Mouse (Mus musculus) CH12.LX (cell line): ENCODE results near the gene Enpp1. TPM values are rescaled to one million over a fixed set of nuclear protein-coding genes. Genes with fewer than 3 reads are reported as not detected.

ENCODE experiments used
- DNase-seq: peaks from one replicate; pipeline ENCODE4 v3.0.0-alpha.2; 2013; ENCODE audit errors: extremely low read depth
- H3K27ac ChIP-seq: 2 replicates; pipeline ENCODE4 v1.5.1; 2012; ENCODE audit warnings: low read depth, mild to moderate bottlenecking, control low read depth, moderate library complexity; ENCODE audit not compliant: insufficient read depth
- H3K27me3 ChIP-seq: replicated peaks from 2 replicates; pipeline ENCODE3; 2012; ENCODE audit warnings: inconsistent platforms
- H3K36me3 ChIP-seq, 2 experiments: replicated peaks in 1 of 2; 2 replicates each; pipeline versions ENCODE3 to v1.6.1; 2012; ENCODE audit warnings: inconsistent platforms in 1 of 2, low read length in 1 of 2, mild to moderate bottlenecking in 1 of 2, mixed read lengths in 1 of 2, moderate library complexity in 1 of 2; ENCODE audit not compliant: control insufficient read depth in 1 of 2, insufficient read depth in 1 of 2
- H3K4me1 ChIP-seq, 2 experiments: 2 replicates each; pipeline ENCODE4 v1.6.1; 2012; ENCODE audit warnings: inconsistent platforms in 1 of 2, moderate library complexity in 1 of 2; ENCODE audit not compliant: insufficient read depth in 2 of 2, control insufficient read depth in 1 of 2
- H3K4me2 ChIP-seq: 2 replicates; pipeline ENCODE4 v1.6.1; 2012; ENCODE audit warnings: low read depth, mild to moderate bottlenecking, control low read depth; ENCODE audit not compliant: poor library complexity, insufficient read depth, severe bottlenecking
- H3K4me3 ChIP-seq, 3 experiments: fragments of 150-350 bp in 1 of 3; sonication (generic) in 1 of 3; replicated peaks in 1 of 3; 2 replicates each; pipeline versions ENCODE3 to v1.5.1; 2011 to 2012; ENCODE audit warnings: low read depth in 2 of 3, low read length in 2 of 3, mild to moderate bottlenecking in 2 of 3, moderate library complexity in 2 of 3, control low read depth in 1 of 3, improper control_type of control experiment in 1 of 3, inconsistent platforms in 1 of 3, mixed read lengths in 1 of 3; ENCODE audit not compliant: poor library complexity in 1 of 3
- H3K79me2 ChIP-seq: replicated peaks from 2 replicates; pipeline ENCODE4 v1.6.1; 2012; ENCODE audit warnings: mild to moderate bottlenecking, moderate library complexity; ENCODE audit not compliant: control insufficient read depth, poor library complexity, insufficient read depth, severe bottlenecking; ENCODE audit errors: extremely low read depth
- H3K9ac ChIP-seq: 2 replicates; pipeline ENCODE4 v1.6.1; 2012; ENCODE audit warnings: low read depth, mild to moderate bottlenecking, control low read depth, moderate library complexity; ENCODE audit not compliant: insufficient read depth
- H3K9me3 ChIP-seq: replicated peaks from 2 replicates; pipeline ENCODE3; 2012; ENCODE audit warnings: low read length, inconsistent platforms, mixed read lengths
- CHD1 ChIP-seq: IDR thresholded peaks from 2 replicates; pipeline ENCODE4 v1.6.1; 2012; ENCODE audit warnings: low read depth, low read length, improper control_type of control experiment, inconsistent platforms
- E2F4 ChIP-seq: IDR thresholded peaks from 2 replicates; pipeline ENCODE4 v1.6.1; 2011; ENCODE audit warnings: low read depth, low read length, improper control_type of control experiment; ENCODE audit not compliant: insufficient replicate concordance
- ETS1 ChIP-seq: conservative IDR thresholded peaks from 2 replicates; pipeline ENCODE4 v1.6.1; 2012; ENCODE audit warnings: low read depth, mild to moderate bottlenecking, inconsistent platforms, low read length, improper control_type of control experiment, moderate library complexity
- GABPA ChIP-seq: IDR thresholded peaks from 2 replicates; pipeline ENCODE4 v1.6.1; 2012; ENCODE audit warnings: low read depth, low read length, improper control_type of control experiment, inconsistent platforms; ENCODE audit not compliant: insufficient replicate concordance
- IRF4 ChIP-seq: IDR thresholded peaks from 2 replicates; pipeline ENCODE4 v1.6.1; 2014; ENCODE audit warnings: low read depth, mild to moderate bottlenecking, inconsistent platforms, low read length, improper control_type of control experiment
- JUND ChIP-seq: conservative IDR thresholded peaks from 2 replicates; pipeline ENCODE4 v1.6.1; 2011; ENCODE audit warnings: low read depth, low read length, improper control_type of control experiment
- MAZ ChIP-seq: IDR thresholded peaks from 2 replicates; pipeline ENCODE4 v1.6.1; 2012; ENCODE audit warnings: low read depth, mild to moderate bottlenecking, inconsistent platforms, low read length, improper control_type of control experiment, moderate library complexity
- MEF2A ChIP-seq: IDR thresholded peaks from 2 replicates; pipeline ENCODE4 v1.6.1; 2014; ENCODE audit warnings: low read depth, mild to moderate bottlenecking, inconsistent platforms, low read length, improper control_type of control experiment, borderline replicate concordance
- NELFE ChIP-seq: IDR thresholded peaks from 2 replicates; pipeline ENCODE4 v1.6.1; 2011; ENCODE audit warnings: low read depth, low read length, improper control_type of control experiment
- PAX5 ChIP-seq: IDR thresholded peaks from 2 replicates; pipeline ENCODE4 v1.6.1; 2012; ENCODE audit warnings: low read length, inconsistent platforms, mixed read lengths
- POLR2AphosphoS2 ChIP-seq: IDR thresholded peaks from 2 replicates; pipeline ENCODE4 v1.6.1; 2011; ENCODE audit warnings: low read depth, low read length, improper control_type of control experiment
- RAD21 ChIP-seq: IDR thresholded peaks from 2 replicates; pipeline ENCODE4 v1.6.1; 2011; ENCODE audit warnings: low read depth, mild to moderate bottlenecking, low read length, improper control_type of control experiment, moderate library complexity
- RCOR1 ChIP-seq: conservative IDR thresholded peaks from 2 replicates; pipeline ENCODE4 v1.6.1; 2012; ENCODE audit warnings: low read depth, mild to moderate bottlenecking, inconsistent platforms, low read length, improper control_type of control experiment
- SIN3A ChIP-seq: IDR thresholded peaks from 2 replicates; pipeline ENCODE4 v1.6.1; 2012; ENCODE audit warnings: low read length, improper control_type of control experiment, inconsistent platforms
- TBP ChIP-seq: conservative IDR thresholded peaks from 2 replicates; pipeline ENCODE4 v1.6.1; 2011; ENCODE audit warnings: low read depth, low read length, improper control_type of control experiment
- USF1 ChIP-seq: IDR thresholded peaks from 2 replicates; pipeline ENCODE4 v1.6.1; 2014; ENCODE audit warnings: low read depth, mild to moderate bottlenecking, inconsistent platforms, low read length, improper control_type of control experiment
- USF2 ChIP-seq: conservative IDR thresholded peaks from 2 replicates; pipeline ENCODE4 v1.6.1; 2011; ENCODE audit warnings: low read depth, low read length, improper control_type of control experiment
- ZMIZ1 ChIP-seq: IDR thresholded peaks from 2 replicates; pipeline ENCODE4 v1.6.1; 2012; ENCODE audit warnings: low read depth, mild to moderate bottlenecking, inconsistent platforms, low read length, improper control_type of control experiment
- ZNF384 ChIP-seq: IDR thresholded peaks from 2 replicates; pipeline ENCODE4 v1.6.1; 2012; ENCODE audit warnings: low read depth, low read length, improper control_type of control experiment, inconsistent platforms
- dilution Hi-C: fragments of 300-500 bp; cut with MboI; formaldehyde crosslinking; loops from 2 replicates; pipeline ENCODE4 v1.14.3; 2020; ENCODE audit warnings: low sequenced_read_pairs; ENCODE audit not compliant: extremely low pct_unique_long_range_greater_than_20kb, extremely low pct_ligation_motif_present
- in situ Hi-C: fragments of 300-500 bp; cut with MboI; formaldehyde crosslinking; loops from 3 replicates; pipeline ENCODE4 v1.14.3; 2019; ENCODE audit warnings: low sequenced_read_pairs, low pct_ligation_motif_present, low pct_unique_long_range_greater_than_20kb, mixed read lengths
- polyA plus RNA-seq: library from polyadenylated mRNA; unstranded; fragments of >175 nt; gene quantifications from 2 replicates; pipeline ENCODE4 v1.2.1, GENCODE M21; 2012; ENCODE audit warnings: low read depth; ENCODE audit not compliant: insufficient read length
- total RNA-seq, 2 experiments: library from RNA; depleted of rRNA; stranded (reverse); fragments of 300-350 nt in 1 of 2; fragments of >200 nt in 1 of 2; gene quantifications; 2 replicates each; pipeline ENCODE4 v1.2.3; 2012 to 2014

Gene Enpp1
- total and polyA plus RNA-seq, 3 experiments: 0.58 to 2.8 (median 0.87) TPM

DNA sequence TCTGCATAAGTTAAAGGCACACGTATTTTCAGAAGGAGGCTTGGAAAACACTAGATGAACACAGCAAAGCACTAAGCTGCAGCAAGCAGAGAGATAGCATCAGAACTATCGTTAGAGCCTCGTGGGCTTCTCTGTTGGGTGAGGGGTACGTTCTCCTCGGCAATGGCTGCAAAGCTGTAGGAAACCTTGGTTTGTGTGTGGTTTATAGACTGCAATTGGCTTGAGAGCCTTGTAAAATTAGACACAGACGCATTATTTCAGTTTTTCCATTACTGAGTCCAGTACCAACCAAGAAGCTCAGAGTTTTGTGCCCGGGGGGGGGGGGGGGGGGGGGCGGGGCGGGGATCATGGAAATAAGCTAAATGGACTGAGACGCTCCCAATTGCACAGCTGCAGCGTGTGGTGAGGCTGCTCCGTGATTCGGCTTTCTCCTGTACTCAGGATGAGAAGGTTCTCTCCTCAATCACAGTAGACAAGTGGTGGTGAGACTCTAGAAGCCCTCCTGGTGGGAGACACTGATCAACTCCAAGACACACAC lies 31.1 kb upstream of the Enpp1 start:
- peak; percentile 16 for DNase-seq
- Histone ChIP-seq H3K27me3 (no peaks in the 10 kb centered on the region), H3K9ac (no peak overlapping the region), H3K4me2 (peak overlapping the region; percentile 98), H3K27ac (no peak overlapping the region), H3K4me3 (peak overlapping the region in 2 of 3 experiments; percentile 17 to 44), H3K36me3 (no peaks in the 10 kb centered on the region), H3K9me3 (no peaks in the 10 kb centered on the region), H3K4me1 (peaks cover 0 to 7% of the 10 kb centered on the region in 2 experiments; a peak in 2 of 4 replicates), H3K79me2 (no peaks in the 10 kb centered on the region)
- 0 out of 2 replicates have a peak, but pooled peaks have one; percentile 37 for TF ChIP-seq SIN3A
- 0 out of 2 replicates have a peak, but pooled peaks have one; percentile 9 for TF ChIP-seq IRF4
- 0 out of 2 replicates have a peak, but pooled peaks have one; percentile 17 for TF ChIP-seq MEF2A
- TF ChIP-seq RCOR1: no peak
- in situ Hi-C loops: no loop called here
- dilution Hi-C loops: no loop called here

DNA sequence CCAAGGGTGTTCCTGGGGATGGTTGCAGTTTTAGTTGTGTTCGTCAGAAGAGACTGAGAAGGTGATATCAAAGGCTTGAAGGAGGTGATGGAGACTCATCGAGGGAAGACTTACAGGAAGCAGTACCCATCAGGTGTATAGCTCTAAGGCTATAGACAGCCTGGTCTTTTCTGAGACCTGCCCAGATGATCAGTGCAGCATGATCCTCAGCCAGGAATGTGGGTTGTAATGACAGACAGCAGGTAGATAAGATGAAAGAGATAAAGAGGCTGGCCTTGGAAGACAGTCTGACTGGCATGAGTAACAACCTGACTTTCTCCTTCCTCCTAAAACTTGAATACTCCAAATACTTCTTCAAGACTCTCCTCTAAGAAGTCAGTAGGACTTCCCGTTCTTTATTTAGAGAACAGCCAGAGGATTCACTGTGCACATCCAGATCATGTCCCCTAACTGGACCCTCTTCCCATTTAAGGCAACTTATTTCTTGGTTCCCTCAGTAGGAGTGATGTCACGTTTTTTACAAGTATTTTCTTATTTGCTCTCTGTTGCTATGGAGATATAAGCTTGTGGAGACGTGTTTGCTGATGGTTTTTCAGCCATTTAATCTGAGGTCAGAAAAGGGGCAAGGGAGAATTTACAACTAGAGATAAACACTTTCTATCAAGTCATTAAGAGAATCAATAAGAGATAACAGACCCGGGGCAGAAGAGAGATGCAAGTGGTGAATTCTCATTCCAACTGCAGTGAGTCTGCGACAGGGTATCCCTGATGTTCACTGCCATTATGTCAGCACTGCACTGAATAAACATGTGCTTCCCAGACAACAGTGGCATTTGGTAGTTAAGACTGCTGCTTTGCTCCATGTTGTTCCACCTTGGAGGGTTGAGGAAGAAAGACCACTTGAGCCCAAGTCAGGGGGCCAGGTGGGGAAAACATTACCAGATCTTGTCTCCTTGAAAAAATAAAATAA lies 29.6 kb upstream of the Enpp1 start:
- DNase-seq: no peak
- H3K36me3 ChIP-seq: no peaks in the 10 kb centered on the region
- H3K27ac ChIP-seq: no peak overlapping the region
- H3K4me2 ChIP-seq: no peak overlapping the region
- dilution Hi-C loops (no loop called here), in situ Hi-C loops (no loop called here)
- no peaks in the 10 kb centered on the region for H3K27me3 ChIP-seq
- no peak overlapping the region for H3K4me3 ChIP-seq
- H3K79me2 ChIP-seq: no peaks in the 10 kb centered on the region
- no peaks in the 10 kb centered on the region for H3K9me3 ChIP-seq
- no peak overlapping the region for H3K9ac ChIP-seq
- H3K4me1 ChIP-seq: peaks cover 0 to 7% of the 10 kb centered on the region in 2 experiments; a peak in 2 of 4 replicates
- no peak for TF ChIP-seq SIN3A
- TF ChIP-seq GABPA: no peak
- no peak for TF ChIP-seq CHD1
- no peak for TF ChIP-seq JUND
- no peak for TF ChIP-seq PAX5
- no peak for TF ChIP-seq USF2
- TF ChIP-seq E2F4: no peak
- TF ChIP-seq ZNF384: no peak
- no peak for TF ChIP-seq ETS1
- no peak for TF ChIP-seq TBP
- no peak for TF ChIP-seq RAD21
- TF ChIP-seq NELFE: no peak
- no peak for TF ChIP-seq MAZ
- TF ChIP-seq ZMIZ1: no peak
- no peak for TF ChIP-seq POLR2AphosphoS2
- TF ChIP-seq USF1: no peak
- no peak for TF ChIP-seq RCOR1
